Mouse (Mus musculus) embryonic facial prominence, embryonic 14.5 days (tissue): Measurements from ENCODE around the gene Syce1. TPM values are rescaled to one million over a fixed set of nuclear protein-coding genes. Genes with fewer than 3 reads are reported as not detected.

Experiments used
- ATAC-seq: fragments of 200-750 bp; cut with Nextera tagmentation; 2 replicates; pipeline ENCODE4 v1.8.0; 2017; ENCODE audit warnings: low read depth, moderate number of reproducible peaks, moderate TSS enrichment
- DNase-seq: peaks from one replicate; pipeline ENCODE4 v3.0.0-alpha.2; 2015; ENCODE audit warnings: low spot score
- H3K27ac ChIP-seq: fragments of 300-500 bp; sonication (generic); replicated peaks from 2 replicates; pipeline ENCODE4 v1.5.1; 2014; ENCODE audit warnings: low read depth, mild to moderate bottlenecking, low read length, moderate library complexity
- H3K27me3 ChIP-seq: fragments of 300-500 bp; sonication (generic); replicated peaks from 2 replicates; pipeline ENCODE4 v1.6.1; 2014; ENCODE audit warnings: low read length; ENCODE audit not compliant: control insufficient read depth, insufficient read depth
- H3K36me3 ChIP-seq: fragments of 300-500 bp; sonication (generic); 2 replicates; pipeline ENCODE4 v1.6.1; 2014; ENCODE audit warnings: low read length, mixed read lengths; ENCODE audit not compliant: control insufficient read depth, insufficient read depth
- H3K4me1 ChIP-seq: fragments of 300-500 bp; sonication (generic); 2 replicates; pipeline ENCODE4 v1.6.1; 2014; ENCODE audit warnings: antibody characterized with exemption, low read length; ENCODE audit not compliant: control insufficient read depth, insufficient read depth
- H3K4me2 ChIP-seq: fragments of 300-500 bp; sonication (generic); 2 replicates; pipeline ENCODE4 v1.6.1; 2014; ENCODE audit warnings: low read depth, mild to moderate bottlenecking, low read length, moderate library complexity, mixed read lengths
- H3K4me3 ChIP-seq: fragments of 300-500 bp; sonication (generic); 2 replicates; pipeline ENCODE4 v1.5.1; 2014; ENCODE audit warnings: low read depth, mild to moderate bottlenecking, low read length
- H3K9ac ChIP-seq: fragments of 300-500 bp; sonication (generic); 2 replicates; pipeline ENCODE4 v1.6.1; 2014; ENCODE audit warnings: low read depth, mild to moderate bottlenecking, low read length, moderate library complexity, mixed read lengths
- H3K9me3 ChIP-seq: fragments of 300-500 bp; sonication (generic); 2 replicates; pipeline ENCODE4 v1.6.1; 2016; ENCODE audit warnings: low read length; ENCODE audit not compliant: control insufficient read depth
- WGBS: fragments of 180-500 bp; shearing (Covaris S2); extraction: QIAGEN DNeasy Blood & Tissue Kit; methylation state at CpG from one replicate; pipeline ENCODE4 v1.1.7; 2014; 5-methylcytosine and 5-hydroxymethylcytosine counted together
- polyA plus RNA-seq: library from polyadenylated mRNA; unstranded; fragments of >200 nt; fragmentation: Nextera tagmentation; extraction: Ambion mirVana; gene quantifications from 2 replicates; pipeline ENCODE4 v1.2.1, GENCODE M21; 2014

Gene Syce1
- 0.35 and 0.69 TPM in 2 replicates for polyA plus RNA-seq

GRCm38 (mm10) chr7:140787406-140788052 is at the start of gene Syce1:
Gene Syce1, minus strand, starts transcription at chr7:140787852.
- WGBS: 79% methylated on average over 21 of the region's 33 CpGs
- no peak within 1 kb of the TSS for H3K27ac ChIP-seq
- H3K9ac ChIP-seq: no peak within 1 kb of the TSS
- H3K4me2 ChIP-seq: no peak within 1 kb of the TSS
- H3K27me3 ChIP-seq: no peaks in the 10 kb centered on the region
- no peaks in the 10 kb centered on the region for H3K36me3 ChIP-seq
- no peaks in the 10 kb centered on the region for H3K9me3 ChIP-seq
- no peak for DNase-seq
- no peak within 1 kb of the TSS for H3K4me3 ChIP-seq
- ATAC-seq: no peak
- no peaks in the 10 kb centered on the region for H3K4me1 ChIP-seq

GRCm38 (mm10) chr7:140836243-140837115 is 48.8 kb upstream of the Syce1 start:
- Histone ChIP-seq H3K27ac (no peak overlapping the region), H3K9ac (no peak overlapping the region), H3K4me1 (peaks cover 3% of the 10 kb centered on the region; the same call in 1 of the 2 replicates), H3K4me2 (no peak overlapping the region), H3K9me3 (no peaks in the 10 kb centered on the region), H3K36me3 (no peaks in the 10 kb centered on the region), H3K27me3 (peaks cover 3% of the 10 kb centered on the region), H3K4me3 (no peak overlapping the region)
- DNase-seq: no peak
- no peak for ATAC-seq
- WGBS: 83% methylated on average over 9 of the region's 9 CpGs

- no peak overlapping the region for H3K4me2 ChIP-seq
- no peaks in the 10 kb centered on the region; the same call in 1 of the 2 replicates for H3K27me3 ChIP-seq
- H3K4me1 ChIP-seq: no peaks in the 10 kb centered on the region
- H3K4me3 ChIP-seq: no peak overlapping the region
- ATAC-seq: 0 out of 2 replicates have a peak, but pooled peaks have one; percentile 24
- DNase-seq: no peak
- no peaks in the 10 kb centered on the region for H3K9me3 ChIP-seq
- H3K27ac ChIP-seq: no peak overlapping the region
- H3K9ac ChIP-seq: peak overlapping the region; percentile 34; the same call in 1 of the 2 replicates
- WGBS: 70% methylated on average over 2 of the region's 2 CpGs
- no peaks in the 10 kb centered on the region for H3K36me3 ChIP-seq
Observed at GRCm38 (mm10) chr7:140835758-140836087, 48.1 kb upstream of the Syce1 start.

- ATAC-seq (peak; percentile 34; the same call in 1 of the 2 replicates), DNase-seq (peak; percentile 41)
- Histone ChIP-seq H3K4me1 (no peaks in the 10 kb centered on the region), H3K9ac (peak within 1 kb of the TSS; percentile 34; the same call in 1 of the 2 replicates), H3K27ac (no peak within 1 kb of the TSS), H3K4me2 (no peak within 1 kb of the TSS), H3K36me3 (no peaks in the 10 kb centered on the region), H3K27me3 (no peaks in the 10 kb centered on the region; the same call in 1 of the 2 replicates), H3K9me3 (no peaks in the 10 kb centered on the region), H3K4me3 (no peak within 1 kb of the TSS)
- WGBS: 23% methylated on average over 19 of the region's 20 CpGs
Observed at GRCm38 (mm10) chr7:140834968-140835757, 47.5 kb upstream of the Syce1 start, which contains the start of gene Urah. Gene Urah, plus strand, starts transcription at chr7:140835018.

GRCm38 (mm10) chr7:140833341-140833740 is 45.7 kb upstream of the Syce1 start:
- Histone ChIP-seq H3K27ac (no peak overlapping the region), H3K36me3 (no peaks in the 10 kb centered on the region), H3K4me1 (no peaks in the 10 kb centered on the region), H3K4me2 (no peak overlapping the region), H3K9ac (no peak overlapping the region), H3K27me3 (no peaks in the 10 kb centered on the region), H3K4me3 (no peak overlapping the region), H3K9me3 (no peaks in the 10 kb centered on the region)
- WGBS: 83% methylated on average over 4 of the region's 4 CpGs
- DNase-seq (no peak), ATAC-seq (no peak)

GRCm38 (mm10) chr7:140831447-140831846 is 43.8 kb upstream of the Syce1 start:
- Histone ChIP-seq H3K36me3 (no peaks in the 10 kb centered on the region), H3K9me3 (no peaks in the 10 kb centered on the region), H3K27me3 (no peaks in the 10 kb centered on the region), H3K9ac (no peak overlapping the region), H3K4me3 (no peak overlapping the region), H3K4me2 (no peak overlapping the region), H3K4me1 (no peaks in the 10 kb centered on the region), H3K27ac (no peak overlapping the region)
- DNase-seq: no peak
- ATAC-seq: no peak
- WGBS: 73% methylated on average over 6 of the region's 6 CpGs

GRCm38 (mm10) chr7:140828171-140828881 is 40.7 kb upstream of the Syce1 start:
- ATAC-seq: no peak
- no peak overlapping the region for H3K4me2 ChIP-seq
- H3K9me3 ChIP-seq: no peaks in the 10 kb centered on the region
- no peaks in the 10 kb centered on the region for H3K27me3 ChIP-seq
- DNase-seq: peak; percentile 59
- 38% methylated on average over 8 of the region's 8 CpGs for WGBS
- H3K4me1 ChIP-seq: no peaks in the 10 kb centered on the region
- H3K9ac ChIP-seq: no peak overlapping the region
- H3K36me3 ChIP-seq: no peaks in the 10 kb centered on the region
- no peak overlapping the region for H3K27ac ChIP-seq
- no peak overlapping the region for H3K4me3 ChIP-seq

- no peaks in the 10 kb centered on the region for H3K9me3 ChIP-seq
- DNase-seq (no peak), ATAC-seq (no peak)
- H3K9ac ChIP-seq: no peak overlapping the region
- H3K27me3 ChIP-seq: no peaks in the 10 kb centered on the region
- H3K4me3 ChIP-seq: no peak overlapping the region
- H3K36me3 ChIP-seq: 0 out of 2 replicates have a peak, but pooled peaks cover 2% of the 10 kb centered on the region
- 83% methylated on average over 4 of the region's 4 CpGs for WGBS
- H3K4me2 ChIP-seq: no peak overlapping the region
- H3K4me1 ChIP-seq: 0 out of 2 replicates have a peak, but pooled peaks cover 3% of the 10 kb centered on the region
- no peak overlapping the region for H3K27ac ChIP-seq
Observed at GRCm38 (mm10) chr7:140822731-140823130, 35.1 kb upstream of the Syce1 start.
